Mouse (Mus musculus): ENCODE measurements around the gene Stat5a. TPM values are rescaled to one million over a fixed set of nuclear protein-coding genes. Genes with fewer than 3 reads are reported as not detected.

Stat5a gene
- polyA plus RNA-seq, 1 experiment from 2014 or later, result 5.7 TPM

DNA sequence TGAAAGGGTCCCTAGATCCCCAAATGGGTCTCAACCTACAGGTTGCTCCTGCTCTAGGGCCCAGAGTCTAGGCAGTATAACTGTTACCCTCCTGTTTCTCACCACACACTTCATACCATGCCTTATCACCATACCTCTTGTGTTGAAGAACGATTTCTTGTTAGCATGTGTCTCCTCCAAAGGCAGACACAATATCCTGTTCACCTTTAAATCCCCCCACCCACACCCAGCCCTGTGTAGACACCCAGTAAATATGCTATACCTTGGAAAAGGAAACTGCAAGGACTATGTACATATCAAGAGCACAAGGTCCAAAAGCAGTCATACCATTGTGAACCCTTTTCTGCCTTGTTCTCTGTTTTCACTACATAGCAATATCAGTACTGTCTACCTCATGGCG, 7.1 kb upstream of the Stat5a start:
- H3K4me3 ChIP-seq, result no peak overlapping the region
- no peak overlapping the region for H3K27ac ChIP-seq
- WGBS, result 88% methylated on average over 2 of the region's 2 CpGs
- no peaks in the 10 kb centered on the region for H3K36me3 ChIP-seq
- H3K4me2 ChIP-seq (replicated peaks), result no peak overlapping the region
- no peaks in the 10 kb centered on the region for H3K9me3 ChIP-seq
- peaks cover 37% of the 10 kb centered on the region for H3K27me3 ChIP-seq
- peaks cover 22% of the 10 kb centered on the region for H3K4me1 ChIP-seq
- ATAC-seq (ENCODE audit: low FRiP score, low read depth), result no peak
- no peak overlapping the region for H3K9ac ChIP-seq

DNA sequence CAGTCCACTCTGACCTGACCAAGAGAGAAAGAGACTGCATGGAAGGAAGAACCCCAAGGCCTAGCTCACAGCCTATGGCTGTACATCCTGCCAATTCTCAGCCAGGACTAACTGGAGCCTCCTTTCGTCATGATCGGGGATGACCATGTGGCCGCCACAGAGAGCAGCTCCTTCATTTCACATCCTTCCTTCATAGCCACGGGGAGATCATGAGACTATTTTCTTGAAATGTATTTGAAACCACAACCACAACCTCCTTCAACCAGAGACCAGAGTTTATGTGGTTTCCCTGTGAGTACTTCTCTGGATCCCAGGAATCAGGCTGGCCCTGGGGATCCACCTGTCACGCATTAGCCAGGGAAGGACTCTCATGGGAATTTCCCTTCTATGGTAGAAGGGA, 6.1 kb upstream of the Stat5a start:
- Histone ChIP-seq H3K36me3 (no peaks in the 10 kb centered on the region), H3K27ac (no peak overlapping the region), H3K9me3 (no peaks in the 10 kb centered on the region), H3K4me2 (replicated peaks) (no peak overlapping the region), H3K4me3 (no peak overlapping the region), H3K4me1 (peaks cover 22% of the 10 kb centered on the region), H3K9ac (no peak overlapping the region), H3K27me3 (peaks cover 45% of the 10 kb centered on the region)
- ATAC-seq (ENCODE audit: low FRiP score, low read depth), result no peak
- WGBS, result 80% methylated on average over 5 of the region's 5 CpGs

DNA sequence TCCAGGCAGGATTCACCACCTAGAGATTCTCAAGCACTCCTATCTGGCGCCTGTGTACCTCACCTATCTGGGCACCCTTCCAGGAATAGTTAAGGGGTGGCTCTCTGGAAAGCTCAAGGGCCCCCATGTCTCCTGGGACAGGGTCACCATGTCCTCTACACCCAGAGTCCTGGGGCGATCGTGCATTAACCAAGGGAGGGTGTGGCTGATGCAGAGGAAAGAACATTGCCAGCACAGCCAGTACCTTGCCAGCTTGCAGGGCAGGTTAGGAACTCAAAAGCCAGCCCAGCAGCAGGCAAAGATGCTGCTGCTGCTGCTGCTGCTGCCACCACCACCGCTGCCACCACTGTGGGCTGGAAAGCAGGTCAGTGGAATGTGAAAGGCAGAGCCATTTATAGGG, 4.9 kb upstream of the Stat5a start:
- Histone ChIP-seq H3K4me1 (peaks cover 15% of the 10 kb centered on the region), H3K36me3 (no peaks in the 10 kb centered on the region), H3K27me3 (peaks cover 56% of the 10 kb centered on the region), H3K9me3 (no peaks in the 10 kb centered on the region), H3K4me3 (no peak overlapping the region), H3K4me2 (replicated peaks) (no peak overlapping the region), H3K27ac (no peak overlapping the region), H3K9ac (no peak overlapping the region)
- WGBS, result 50% methylated on average over 4 of the region's 4 CpGs
- no peak for ATAC-seq (ENCODE audit: low FRiP score, low read depth)

DNA sequence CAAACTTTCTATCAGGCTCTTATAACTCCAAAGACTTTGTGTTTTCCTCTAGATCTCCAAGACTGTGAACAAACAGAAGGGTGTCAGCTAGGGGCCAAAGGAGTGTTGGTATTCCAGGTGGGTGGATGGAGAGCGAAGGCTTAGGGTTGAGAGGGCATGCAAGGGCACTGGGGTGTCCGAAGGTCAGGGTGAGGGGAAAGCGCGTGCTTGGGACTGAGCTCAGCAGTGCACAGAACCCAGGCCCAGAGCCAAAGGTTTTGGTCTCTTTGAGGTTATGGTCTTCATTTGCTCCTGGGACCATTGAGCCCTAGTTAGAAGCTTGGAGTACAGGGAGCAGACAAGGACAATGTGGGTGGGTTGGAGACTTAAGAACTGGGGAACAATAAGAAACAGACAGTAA, 4.0 kb upstream of the Stat5a start:
- H3K27ac ChIP-seq, result no peak overlapping the region
- H3K4me2 ChIP-seq (replicated peaks), result no peak overlapping the region
- no peak for ATAC-seq (ENCODE audit: low FRiP score, low read depth)
- 87% methylated on average over 4 of the region's 4 CpGs for WGBS
- H3K27me3 ChIP-seq, result peaks cover 61% of the 10 kb centered on the region
- peaks cover 16% of the 10 kb centered on the region for H3K4me1 ChIP-seq
- no peak overlapping the region for H3K9ac ChIP-seq
- no peaks in the 10 kb centered on the region for H3K36me3 ChIP-seq
- H3K9me3 ChIP-seq, result no peaks in the 10 kb centered on the region
- no peak overlapping the region for H3K4me3 ChIP-seq

DNA sequence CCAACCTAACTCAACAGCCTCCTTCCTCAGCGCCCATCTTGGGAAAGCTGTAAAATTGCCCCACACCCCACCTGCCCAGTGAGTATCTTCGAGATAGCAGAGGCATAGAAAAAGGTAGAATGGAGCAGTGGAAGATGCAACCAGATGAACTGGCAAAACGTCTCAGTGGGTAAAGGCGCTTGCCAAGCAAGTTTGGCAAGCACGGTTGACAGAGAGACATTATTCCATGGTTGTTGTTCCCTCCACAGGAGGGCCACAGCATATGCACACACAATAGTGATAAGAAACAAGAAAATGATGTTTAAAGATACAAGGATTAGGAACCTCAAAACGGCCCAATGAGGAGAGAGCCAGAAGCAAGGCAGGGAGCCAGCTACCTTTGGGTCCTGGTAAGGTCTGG, 1.2 kb upstream of the Stat5a start:
- Histone ChIP-seq H3K4me1 (peaks cover 24% of the 10 kb centered on the region), H3K27me3 (peaks cover 80% of the 10 kb centered on the region), H3K9ac (no peak overlapping the region), H3K4me3 (no peak overlapping the region), H3K9me3 (no peaks in the 10 kb centered on the region), H3K4me2 (replicated peaks) (no peak overlapping the region), H3K36me3 (no peaks in the 10 kb centered on the region), H3K27ac (no peak overlapping the region)
- WGBS, result 74% methylated on average over 6 of the region's 6 CpGs
- ATAC-seq (ENCODE audit: low FRiP score, low read depth), result no peak

DNA sequence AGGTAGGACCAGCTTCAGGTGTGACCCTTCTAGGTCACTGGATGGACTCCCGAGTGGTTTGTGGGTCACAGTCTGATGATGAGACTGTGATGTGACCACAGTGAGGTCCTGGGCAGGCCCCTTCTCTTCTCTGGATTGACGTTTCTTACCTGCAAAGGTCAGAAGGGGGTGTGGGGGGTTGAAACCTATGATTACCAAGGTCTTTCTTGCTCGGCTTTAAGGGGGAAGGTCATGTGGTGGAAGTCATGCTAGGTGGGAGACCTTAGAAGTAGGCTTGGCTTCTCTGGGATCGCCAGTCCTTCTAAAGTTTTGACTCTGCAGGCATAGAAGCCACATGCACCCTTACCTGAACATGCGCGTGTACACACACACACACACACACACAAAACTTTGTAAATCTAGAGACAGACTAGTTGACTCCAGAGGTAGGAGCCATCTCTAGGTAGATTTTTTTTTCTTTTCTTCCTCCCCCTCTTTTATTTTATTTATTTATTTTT, 476 bp downstream of the Stat5a start:
- H3K27ac ChIP-seq, result no peak overlapping the region
- H3K36me3 ChIP-seq, result no peaks in the 10 kb centered on the region
- no peaks in the 10 kb centered on the region for H3K9me3 ChIP-seq
- H3K4me3 ChIP-seq, result peak overlapping the region; percentile 53
- peak overlapping the region; percentile 73 for H3K4me2 ChIP-seq (replicated peaks)
- peaks cover 24% of the 10 kb centered on the region for H3K4me1 ChIP-seq
- 42% methylated on average over 6 of the region's 6 CpGs for WGBS
- H3K27me3 ChIP-seq, result peaks cover 73% of the 10 kb centered on the region
- peak overlapping the region; percentile 63; the same call in 1 of the 2 replicates for H3K9ac ChIP-seq
- no peak for ATAC-seq (ENCODE audit: low FRiP score, low read depth)

DNA sequence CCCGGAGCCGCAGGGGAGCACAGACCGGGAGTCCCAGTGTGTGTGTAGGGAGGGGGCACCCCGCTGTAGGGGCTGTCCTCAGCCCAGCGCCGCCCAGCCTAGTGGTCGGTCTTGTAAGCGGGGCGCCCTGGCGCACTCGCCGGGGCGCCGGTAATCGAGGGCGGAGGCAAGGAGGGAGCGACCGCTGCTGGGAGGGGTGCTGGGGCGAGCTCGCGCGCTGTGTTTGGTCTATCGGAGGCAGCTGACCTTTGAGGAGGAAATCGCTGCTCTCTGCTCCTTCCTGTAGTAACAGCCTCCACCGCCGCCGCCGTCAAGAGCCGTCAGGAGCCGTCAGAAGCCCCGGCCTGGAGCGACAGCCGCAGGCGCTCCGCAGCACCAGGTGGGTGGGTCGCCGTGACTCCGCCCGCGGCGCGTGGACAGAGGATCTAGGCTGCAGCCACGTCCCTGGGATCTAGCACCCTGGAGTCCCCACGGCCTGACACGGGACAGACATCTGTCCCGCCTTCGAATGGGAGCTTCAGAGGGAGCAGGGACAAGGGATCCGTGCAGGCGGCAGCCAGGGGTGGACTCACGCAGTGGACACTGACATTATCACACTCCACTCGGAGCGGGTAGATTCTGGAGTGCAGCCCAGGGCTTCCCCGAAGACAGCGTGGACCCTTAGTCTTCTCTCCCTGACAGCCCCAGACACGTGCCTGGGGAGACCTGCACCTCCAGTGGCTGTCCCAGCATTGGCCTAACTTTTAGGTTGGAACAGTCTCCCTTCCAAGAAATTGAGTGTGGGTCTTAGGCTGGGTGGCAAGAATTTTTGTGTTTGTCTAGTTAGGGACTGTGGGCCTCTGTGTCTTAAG, 1.3 kb downstream of the Stat5a start:
- peaks cover 70% of the 10 kb centered on the region for H3K27me3 ChIP-seq
- peak overlapping the region; percentile 63 for H3K9ac ChIP-seq
- no peaks in the 10 kb centered on the region for H3K9me3 ChIP-seq
- WGBS, result 3% methylated on average over 54 of the region's 55 CpGs
- H3K27ac ChIP-seq, result no peak overlapping the region
- H3K4me1 ChIP-seq, result peaks cover 24% of the 10 kb centered on the region
- H3K4me3 ChIP-seq, result peak overlapping the region; percentile 53
- H3K36me3 ChIP-seq, result no peaks in the 10 kb centered on the region
- peak overlapping the region; percentile 73 for H3K4me2 ChIP-seq (replicated peaks)
- ATAC-seq (ENCODE audit: low FRiP score, low read depth), result peak; percentile 77

DNA sequence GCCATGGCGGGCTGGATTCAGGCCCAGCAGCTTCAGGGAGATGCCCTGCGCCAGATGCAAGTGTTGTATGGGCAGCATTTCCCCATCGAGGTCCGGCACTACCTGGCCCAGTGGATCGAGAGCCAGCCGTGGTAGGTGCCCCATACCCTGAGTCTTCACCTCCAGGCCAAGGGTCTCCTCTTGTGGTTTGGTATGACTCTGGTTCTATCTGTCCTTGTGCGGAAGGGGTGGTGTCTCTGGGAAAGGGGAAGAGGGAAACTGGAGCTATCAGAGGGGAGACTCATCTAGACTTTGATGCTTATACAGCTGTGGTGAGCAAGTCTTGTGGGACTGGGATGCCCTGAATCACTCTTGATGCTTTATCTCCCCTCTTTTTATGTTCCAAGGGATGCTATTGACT, 2.2 kb downstream of the Stat5a start:
- Histone ChIP-seq H3K9me3 (no peaks in the 10 kb centered on the region), H3K36me3 (no peaks in the 10 kb centered on the region), H3K4me3 (no peak overlapping the region), H3K27ac (no peak overlapping the region), H3K27me3 (peaks cover 62% of the 10 kb centered on the region), H3K4me2 (replicated peaks) (peak overlapping the region; percentile 73), H3K9ac (no peak overlapping the region), H3K4me1 (peaks cover 24% of the 10 kb centered on the region)
- WGBS, result 84% methylated on average over 7 of the region's 7 CpGs
- no peak for ATAC-seq (ENCODE audit: low FRiP score, low read depth)

DNA sequence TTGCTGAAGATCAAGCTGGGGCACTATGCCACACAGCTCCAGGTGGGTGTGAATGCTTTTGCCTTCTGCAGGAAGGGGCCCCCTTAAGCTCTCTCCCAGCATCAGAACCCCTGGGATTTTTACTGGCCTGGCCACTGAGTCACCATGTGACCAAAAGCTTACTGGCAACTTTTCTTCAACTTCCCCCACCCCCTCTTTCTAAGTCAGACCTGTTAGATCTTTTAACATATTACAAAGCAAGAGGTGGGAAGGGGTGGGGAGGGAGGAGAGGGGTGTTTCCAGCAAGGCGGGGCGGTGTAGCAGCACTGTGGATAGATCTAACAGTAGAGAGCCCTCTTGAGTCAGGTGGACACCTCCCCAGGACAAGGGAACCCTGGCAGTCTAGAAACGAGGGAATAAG, 2.7 kb downstream of the Stat5a start:
- no peaks in the 10 kb centered on the region for H3K9me3 ChIP-seq
- 25% methylated on average over 3 of the region's 3 CpGs for WGBS
- no peak overlapping the region for H3K9ac ChIP-seq
- no peak overlapping the region for H3K27ac ChIP-seq
- no peak overlapping the region for H3K4me3 ChIP-seq
- H3K36me3 ChIP-seq, result no peaks in the 10 kb centered on the region
- H3K4me1 ChIP-seq, result peaks cover 24% of the 10 kb centered on the region
- no peak overlapping the region for H3K4me2 ChIP-seq (replicated peaks)
- peaks cover 57% of the 10 kb centered on the region for H3K27me3 ChIP-seq
- no peak for ATAC-seq (ENCODE audit: low FRiP score, low read depth)

DNA sequence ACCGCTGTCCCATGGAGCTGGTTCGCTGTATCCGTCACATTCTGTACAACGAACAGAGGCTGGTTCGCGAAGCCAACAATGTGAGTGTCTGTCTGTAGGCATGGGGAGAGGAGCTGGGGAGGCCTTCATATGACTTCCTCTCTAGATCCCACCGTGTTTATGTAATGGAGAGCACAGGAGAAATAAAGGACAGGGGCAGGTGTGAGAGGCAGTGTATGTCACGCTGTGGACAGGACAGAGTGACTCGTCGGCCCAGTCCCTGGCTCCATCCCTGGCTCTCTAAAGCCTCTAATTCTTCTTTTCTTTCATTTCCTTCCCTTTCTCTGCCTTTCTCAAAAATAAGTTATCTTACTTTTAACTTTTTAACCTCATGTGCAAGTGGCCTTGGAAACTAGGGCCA, 4.0 kb downstream of the Stat5a start:
- no peaks in the 10 kb centered on the region for H3K9me3 ChIP-seq
- no peaks in the 10 kb centered on the region for H3K36me3 ChIP-seq
- whole genome bisulfite sequencing, result 90% methylated on average over 10 of the region's 10 CpGs
- H3K9ac ChIP-seq, result no peak overlapping the region
- no peak overlapping the region for H3K4me3 ChIP-seq
- no peak overlapping the region for H3K4me2 ChIP-seq (replicated peaks)
- H3K4me1 ChIP-seq, result peaks cover 24% of the 10 kb centered on the region
- no peak for ATAC-seq (ENCODE audit: low FRiP score, low read depth)
- no peak overlapping the region for H3K27ac ChIP-seq
- H3K27me3 ChIP-seq, result peaks cover 45% of the 10 kb centered on the region

DNA sequence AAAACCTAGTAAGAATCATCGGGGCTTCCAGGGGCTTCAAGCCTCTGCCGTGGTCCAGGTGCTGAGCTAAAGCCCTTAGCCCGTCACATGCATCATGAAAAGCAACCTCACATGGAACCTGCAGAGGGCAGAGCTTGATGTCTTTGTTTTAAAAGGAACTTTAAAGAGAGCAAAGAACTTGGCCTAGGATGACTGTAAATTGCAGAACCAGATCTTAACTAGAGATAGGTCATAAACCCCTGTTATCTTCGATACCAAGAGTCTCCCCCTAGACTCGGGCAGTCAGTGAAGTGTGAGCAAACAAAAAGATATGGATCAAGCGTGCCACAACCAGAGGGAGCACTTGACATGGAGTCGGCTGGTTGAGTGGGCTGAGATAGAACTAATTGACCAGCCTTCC, 6.5 kb downstream of the Stat5a start:
- WGBS, result 80% methylated on average over 7 of the region's 7 CpGs
- Histone ChIP-seq H3K27ac (no peak overlapping the region), H3K4me1 (peaks cover 14% of the 10 kb centered on the region), H3K4me3 (no peak overlapping the region), H3K36me3 (no peaks in the 10 kb centered on the region), H3K27me3 (peaks cover 28% of the 10 kb centered on the region), H3K9me3 (no peaks in the 10 kb centered on the region), H3K4me2 (replicated peaks) (no peak overlapping the region), H3K9ac (no peak overlapping the region)
- ATAC-seq (ENCODE audit: low FRiP score, low read depth), result no peak

DNA sequence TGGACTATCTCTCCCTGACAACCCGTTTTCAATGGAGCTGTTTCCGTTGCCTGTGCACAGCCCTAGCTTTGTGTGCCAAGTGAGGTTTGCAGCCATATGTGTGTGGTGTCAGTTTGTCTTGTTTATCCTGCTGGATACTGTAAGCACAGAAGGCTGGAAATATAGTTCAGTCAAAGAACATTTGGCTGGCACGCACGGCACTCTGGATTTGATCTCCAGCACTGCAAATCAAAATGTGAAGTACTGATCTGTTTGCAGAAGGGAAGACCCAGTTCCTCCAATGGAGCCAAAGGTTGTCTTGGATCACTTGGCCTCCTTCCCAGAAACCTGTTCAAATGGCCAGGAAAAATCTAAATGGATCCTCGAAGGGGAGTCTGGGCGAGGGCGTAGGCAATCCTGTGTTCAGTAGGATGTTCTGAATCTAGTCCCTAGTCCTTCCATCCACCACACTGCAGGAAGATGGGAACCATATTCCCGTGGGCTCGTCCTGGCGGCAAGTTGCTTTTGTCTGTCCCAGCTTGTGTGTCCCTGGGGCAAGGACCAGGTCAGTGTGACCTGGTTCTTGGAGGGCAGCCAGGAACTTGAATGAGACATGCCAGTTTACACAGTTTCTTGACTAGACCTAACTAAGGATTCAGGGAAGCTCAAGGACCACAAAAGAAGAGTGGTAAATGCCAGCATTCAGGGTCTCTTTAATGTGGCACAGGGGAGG, 11.3 kb downstream of the Stat5a start:
- H3K4me3 ChIP-seq, result no peak overlapping the region
- no peaks in the 10 kb centered on the region for H3K9me3 ChIP-seq
- whole genome bisulfite sequencing, result 82% methylated on average over 10 of the region's 10 CpGs

More for the DNA sequence above, 11.3 kb downstream of the Stat5a start:
- ATAC-seq (ENCODE audit: low FRiP score, low read depth), result no peak
- H3K4me2 ChIP-seq (replicated peaks), result no peak overlapping the region
- no peak overlapping the region for H3K9ac ChIP-seq
- no peak overlapping the region for H3K27ac ChIP-seq
- H3K27me3 ChIP-seq, result no peaks in the 10 kb centered on the region
- H3K36me3 ChIP-seq, result no peaks in the 10 kb centered on the region
- no peaks in the 10 kb centered on the region for H3K4me1 ChIP-seq
